Mouse (Mus musculus): ENCODE measurements around the gene Tmem150a.

- TF ChIP-seq CTCF (IDR thresholded peaks at IDR 0.05; ENCODE audit: borderline replicate concordance, control insufficient read depth, extremely low read depth, insufficient read depth, low read length, poor library complexity), result no peak
- no peak for TF ChIP-seq POLR2A (IDR thresholded peaks at IDR 0.05; ENCODE audit: control insufficient read depth, extremely low read depth, insufficient read depth, low read length, poor library complexity)
Measured at GRCm38 (mm10) chr6:72388791-72389329, 33.6 kb downstream of the Tmem150a start.

Data from thymus, adult 2 months (tissue).